Comparison of ENCODE assay signal across 33 mouse cellular contexts in genomic region chr9:48942349-48942748, GRCm38 (mm10). TPM values are rescaled to one million over a fixed set of nuclear protein-coding genes. Genes with fewer than 3 reads are reported as not detected.
DNase-seq lines count a peak whose midpoint lies in the region; ATAC-seq and TF ChIP-seq lines count a peak whose summit lies in the region.
"Had no signal": no experiment of that assay in that cellular context is flagged by ENCODE, and none has a peak within 500 bp of the region (broad histone marks: within the 10 kb centered on the region; RNA-seq: fewer than 3 reads in every experiment).

No protein-coding gene starts in this region.

- 39% methylated on average over 1 of the region's 1 CpGs for WGBS in heart, embryonic 12.5 days
- 33% methylated on average over 1 of the region's 1 CpGs for WGBS in heart, postnatal 0 days
- 40% methylated on average over 1 of the region's 1 CpGs for WGBS in heart, adult 2 months
- WGBS in midbrain, embryonic 11.5 days, result 82% methylated on average over 1 of the region's 1 CpGs
- 88% methylated on average over 1 of the region's 1 CpGs for WGBS in midbrain, embryonic 13.5 days

- H3K27me3 ChIP-seq in heart, embryonic 12.5 days (replicated peaks), result no peaks in the 10 kb centered on the region
- H3K27me3 ChIP-seq in heart, postnatal 0 days (ENCODE audit: control insufficient read depth, insufficient read depth, low read length), result no peaks in the 10 kb centered on the region
- H3K27me3 ChIP-seq in heart, adult 2 months (ENCODE audit: control insufficient read depth, insufficient read depth, low read length), result no peaks in the 10 kb centered on the region
- H3K27me3 ChIP-seq in midbrain, embryonic 11.5 days (ENCODE audit: control insufficient read depth, insufficient read depth, low read length), result no peaks in the 10 kb centered on the region
- no peaks in the 10 kb centered on the region for H3K27me3 ChIP-seq in midbrain, embryonic 13.5 days
- H3K27me3 ChIP-seq: embryonic facial prominence, embryonic 12.5 days; limb, embryonic 15.5 days; stomach, embryonic 15.5 days had no signal

- intact Hi-C loops in heart, adult 2 months (cut with DNase I), result no loop called here

- no peaks in the 10 kb centered on the region for H3K9me3 ChIP-seq in heart, embryonic 12.5 days (replicated peaks)
- no peaks in the 10 kb centered on the region for H3K9me3 ChIP-seq in heart, postnatal 0 days (replicated peaks; ENCODE audit: control insufficient read depth, low read length)
- no peaks in the 10 kb centered on the region for H3K9me3 ChIP-seq in midbrain, embryonic 11.5 days (ENCODE audit: control insufficient read depth, low read length)
- H3K9me3 ChIP-seq in midbrain, embryonic 13.5 days, result no peaks in the 10 kb centered on the region
- H3K9me3 ChIP-seq: embryonic facial prominence, embryonic 12.5 days; heart, embryonic 10.5 days; limb, embryonic 10.5 days; limb, embryonic 15.5 days; midbrain, embryonic 10.5 days; stomach, embryonic 15.5 days had no signal

- TF ChIP-seq POLR2A in heart, adult 2 months (IDR thresholded peaks at IDR 0.05; ENCODE audit: insufficient read depth, low read depth, low read length), result no peak

- H3K4me2 ChIP-seq in heart, embryonic 12.5 days, result no peak overlapping the region
- H3K4me2 ChIP-seq in heart, postnatal 0 days (ENCODE audit: low read depth, low read length), result no peak overlapping the region
- no peak overlapping the region for H3K4me2 ChIP-seq in midbrain, embryonic 11.5 days
- H3K4me2 ChIP-seq in midbrain, embryonic 13.5 days (replicated peaks), result no peak overlapping the region
- H3K4me2 ChIP-seq: embryonic facial prominence, embryonic 12.5 days; limb, embryonic 15.5 days; stomach, embryonic 15.5 days had no signal

- TF ChIP-seq CTCF in heart, postnatal 0 days (IDR thresholded peaks at IDR 0.05; ENCODE audit: low read depth), result no peak
- TF ChIP-seq CTCF in heart, adult 2 months (IDR thresholded peaks at IDR 0.05), result no peak

- peaks cover 13% of the 10 kb centered on the region for H3K4me1 ChIP-seq in heart, embryonic 12.5 days (replicated peaks)
- H3K4me1 ChIP-seq in heart, postnatal 0 days (ENCODE audit: control insufficient read depth, insufficient read depth), result peaks cover 5% of the 10 kb centered on the region; the same call in 1 of the 2 replicates
- no peaks in the 10 kb centered on the region for H3K4me1 ChIP-seq in heart, adult 2 months (ENCODE audit: control insufficient read depth, insufficient read depth, low read length)
- peaks cover 2% of the 10 kb centered on the region; the same call in 1 of the 2 replicates for H3K4me1 ChIP-seq in midbrain, embryonic 11.5 days (ENCODE audit: control insufficient read depth, insufficient read depth, low read length)
- H3K4me1 ChIP-seq in midbrain, embryonic 13.5 days (replicated peaks), result 0 out of 2 replicates have a peak, but pooled peaks cover 5% of the 10 kb centered on the region
- H3K4me1 ChIP-seq: embryonic facial prominence, embryonic 12.5 days; limb, embryonic 10.5 days; limb, embryonic 15.5 days; midbrain, embryonic 10.5 days; stomach, embryonic 15.5 days had no signal

- H3K27ac ChIP-seq in heart, embryonic 12.5 days (ENCODE audit: poor library complexity, severe bottlenecking), result peak overlapping the region; percentile 58; the same call in 1 of the 2 replicates
- no peak overlapping the region for H3K27ac ChIP-seq in heart, postnatal 0 days (ENCODE audit: low read depth)
- no peak overlapping the region for H3K27ac ChIP-seq in heart, adult 2 months
- no peak overlapping the region for H3K27ac ChIP-seq in midbrain, embryonic 11.5 days (ENCODE audit: low read depth, low read length)
- no peak overlapping the region for H3K27ac ChIP-seq in midbrain, embryonic 13.5 days
- H3K27ac ChIP-seq: embryonic facial prominence, embryonic 12.5 days; gastrocnemius, adult 2 months; heart, embryonic 10.5 days; kidney, postnatal 0 days; limb, embryonic 10.5 days; limb, embryonic 15.5 days; liver, embryonic 14.5 days; midbrain, embryonic 10.5 days; stomach, embryonic 15.5 days had no signal

- no peak overlapping the region for H3K9ac ChIP-seq in heart, embryonic 12.5 days
- H3K9ac ChIP-seq in heart, postnatal 0 days (replicated peaks; ENCODE audit: low read depth, low read length), result no peak overlapping the region
- no peak overlapping the region for H3K9ac ChIP-seq in heart, adult 2 months (ENCODE audit: low read depth, low read length)
- no peak overlapping the region for H3K9ac ChIP-seq in midbrain, embryonic 11.5 days (ENCODE audit: low read length)
- no peak overlapping the region for H3K9ac ChIP-seq in midbrain, embryonic 13.5 days (replicated peaks)
- H3K9ac ChIP-seq: embryonic facial prominence, embryonic 12.5 days; limb, embryonic 15.5 days; liver, embryonic 14.5 days; stomach, embryonic 15.5 days had no signal

- H3K79me2 ChIP-seq in heart, adult 2 months (replicated peaks; ENCODE audit: control insufficient read depth, insufficient read depth, low read length), result no peaks in the 10 kb centered on the region

- no peak for ATAC-seq in heart, embryonic 12.5 days (ENCODE audit: insufficient number of reproducible peaks, low FRiP score)
- ATAC-seq in heart, postnatal 0 days (ENCODE audit: insufficient read depth, low read depth), result peak; percentile 69
- no peak for ATAC-seq in midbrain, embryonic 11.5 days (ENCODE audit: low FRiP score)
- no peak for ATAC-seq in midbrain, embryonic 13.5 days
- ATAC-seq: CD4-positive, CD25-positive, alpha-beta regulatory T cell, adult 4 months; forebrain, embryonic 16.5 days; intestine, embryonic 16.5 days had no signal

- no peak overlapping the region for H3K4me3 ChIP-seq in heart, embryonic 12.5 days
- no peak overlapping the region for H3K4me3 ChIP-seq in heart, postnatal 0 days (ENCODE audit: low read depth, low read length)
- no peak overlapping the region for H3K4me3 ChIP-seq in heart, adult 2 months
- no peak overlapping the region for H3K4me3 ChIP-seq in midbrain, embryonic 11.5 days (ENCODE audit: low read depth, low read length)
- no peak overlapping the region for H3K4me3 ChIP-seq in midbrain, embryonic 13.5 days (replicated peaks)
- H3K4me3 ChIP-seq: embryonic facial prominence, embryonic 12.5 days; gastrocnemius, adult 2 months; heart, embryonic 10.5 days; limb, embryonic 10.5 days; limb, embryonic 15.5 days; midbrain, embryonic 10.5 days; stomach, embryonic 15.5 days had no signal

- no peak for DNase-seq in heart, adult 9 months (ENCODE audit: low spot score in 2 of 2)
- DNase-seq in heart, postnatal 0 days (ENCODE audit: low spot score), result no peak
- DNase-seq in heart, adult 2 months, result no peak
- peak; percentile 79 for DNase-seq in midbrain, embryonic 11.5 days (ENCODE audit: low spot score, missing footprints)
- no peak for DNase-seq in yolk sac, embryonic 10.5 days (ENCODE audit: low spot score)
- DNase-seq: adrenal gland, postnatal 25 days; cerebellum, adult 2 months; embryo, embryonic 11 days; gastrocnemius, adult 2 months; gastrocnemius, postnatal 36 days; kidney, adult 8-10 months; kidney, postnatal 4 days; lung, adult 2 months; lung, postnatal 14 days; right cerebral cortex, postnatal 25 days had no signal

- no peak for TF ChIP-seq EP300 in heart, postnatal 0 days (IDR thresholded peaks at IDR 0.05; ENCODE audit: low read depth)
- no peak for TF ChIP-seq EP300 in heart, adult 2 months (IDR thresholded peaks at IDR 0.05; ENCODE audit: insufficient read depth, low read depth, low read length)

- no peaks in the 10 kb centered on the region for H3K36me3 ChIP-seq in heart, embryonic 12.5 days
- no peaks in the 10 kb centered on the region for H3K36me3 ChIP-seq in heart, postnatal 0 days (replicated peaks; ENCODE audit: control insufficient read depth, insufficient read depth, low read length)
- no peaks in the 10 kb centered on the region for H3K36me3 ChIP-seq in heart, adult 2 months (ENCODE audit: control insufficient read depth, insufficient read depth, low read length)
- H3K36me3 ChIP-seq in midbrain, embryonic 11.5 days (ENCODE audit: control insufficient read depth, insufficient read depth, low read length), result no peaks in the 10 kb centered on the region
- H3K36me3 ChIP-seq in midbrain, embryonic 13.5 days, result no peaks in the 10 kb centered on the region
- H3K36me3 ChIP-seq: embryonic facial prominence, embryonic 12.5 days; heart, embryonic 10.5 days; limb, embryonic 10.5 days; limb, embryonic 15.5 days; midbrain, embryonic 10.5 days; stomach, embryonic 15.5 days had no signal

RNA-seq across cellular contexts. Expression of gene Htr3b, which starts 22.4 kb away (rescaled TPM):
- not detected in 2 replicates for polyA plus RNA-seq in heart, embryonic 12.5 days (2016; fragmentation: Nextera tagmentation; extraction: Ambion mirVana)
- total RNA-seq in heart, postnatal 0 days (2014; rRNA removed; ENCODE audit: low replicate concordance), result not detected in 2 replicates
- polyA plus RNA-seq in heart, postnatal 0 days (2015; fragmentation: Nextera tagmentation; extraction: Ambion mirVana), result not detected in 2 replicates
- not detected for total RNA-seq in heart, adult 2 months (2021)
- polyA plus RNA-seq in heart, adult 2 months (2012; rRNA removed), result 0.06 TPM in 2 replicates
- polyA plus RNA-seq in midbrain, embryonic 11.5 days (2014; fragmentation: Nextera tagmentation; extraction: Ambion mirVana), result 0.08 TPM in 1 of 2 replicates, not detected in the other
- not detected in 2 replicates for polyA plus RNA-seq in midbrain, embryonic 13.5 days (2015; fragmentation: Nextera tagmentation; extraction: Ambion mirVana)
- total RNA-seq: gastrocnemius, adult 2 months; gastrocnemius, postnatal 36 days; layer of hippocampus, adult 8-10 months; layer of hippocampus, postnatal 25 days; megakaryocyte progenitor cell, adult 5-6 weeks; neutrophil, adult 5-6 weeks had no signal
- polyA plus RNA-seq: CD4-positive, CD25-positive, alpha-beta regulatory T cell, adult 4 months; cerebellum, adult 2 months; forebrain, embryonic 16.5 days; heart, embryonic 10.5 days; limb, embryonic 10.5 days; limb, embryonic 15.5 days; lung, adult 2 months had no signal

RNA-seq across cellular contexts. Expression of gene Htr3a, which starts 31.4 kb away (rescaled TPM):
- 0.24 and 0.33 TPM in 2 replicates for polyA plus RNA-seq in heart, embryonic 12.5 days (2016; fragmentation: Nextera tagmentation; extraction: Ambion mirVana)
- 1.9 and 3.2 TPM in 2 replicates for total RNA-seq in heart, postnatal 0 days (2014; rRNA removed; ENCODE audit: low replicate concordance)
- 0.11 and 0.54 TPM in 2 replicates for polyA plus RNA-seq in heart, postnatal 0 days (2015; fragmentation: Nextera tagmentation; extraction: Ambion mirVana)
- under 1 TPM in 1 of 2 experiments, not detected in 1; 0.25 TPM for total RNA-seq in heart, adult 2 months (2021)
- 1.6 and 1.8 TPM in 2 replicates for polyA plus RNA-seq in heart, adult 2 months (2012; rRNA removed)
- polyA plus RNA-seq in midbrain, embryonic 11.5 days (2014; fragmentation: Nextera tagmentation; extraction: Ambion mirVana), result 0.11 and 0.19 TPM in 2 replicates
- 0.46 and 1.2 TPM in 2 replicates for polyA plus RNA-seq in midbrain, embryonic 13.5 days (2015; fragmentation: Nextera tagmentation; extraction: Ambion mirVana)
- total RNA-seq: gastrocnemius, adult 2 months; gastrocnemius, postnatal 36 days; megakaryocyte progenitor cell, adult 5-6 weeks; neutrophil, adult 5-6 weeks had no signal
- polyA plus RNA-seq: CD4-positive, CD25-positive, alpha-beta regulatory T cell, adult 4 months; liver, embryonic 14.5 days; neural tube, embryonic 11.5 days had no signal

RNA-seq across cellular contexts. Expression of gene Usp28, which starts 42.8 kb away (rescaled TPM):
- polyA plus RNA-seq in heart, embryonic 12.5 days (2016; fragmentation: Nextera tagmentation; extraction: Ambion mirVana), result 133 and 144 TPM in 2 replicates
- 102 and 136 TPM in 2 replicates for total RNA-seq in heart, postnatal 0 days (2014; rRNA removed; ENCODE audit: low replicate concordance)
- 87.2 and 93.1 TPM in 2 replicates for polyA plus RNA-seq in heart, postnatal 0 days (2015; fragmentation: Nextera tagmentation; extraction: Ambion mirVana)
- total RNA-seq in heart, adult 2 months (2021), result 100 to 1,000 TPM; 113 to 130 TPM
- polyA plus RNA-seq in heart, adult 2 months (2012; rRNA removed), result 72.8 and 144 TPM in 2 replicates
- polyA plus RNA-seq in midbrain, embryonic 11.5 days (2014; fragmentation: Nextera tagmentation; extraction: Ambion mirVana), result 41.5 and 43.0 TPM in 2 replicates
- polyA plus RNA-seq in midbrain, embryonic 13.5 days (2015; fragmentation: Nextera tagmentation; extraction: Ambion mirVana), result 34.7 and 40.4 TPM in 2 replicates
